Mouse (Mus musculus) hindbrain, embryonic 14.5 days (tissue): ENCODE data around the gene Smdt1. TPM values are rescaled to one million over a fixed set of nuclear protein-coding genes. Genes with fewer than 3 reads are reported as not detected.
A peak's percentile ranks its signal among the peaks of the same experiment; 100 is the strongest.

Experiments
- ATAC-seq: fragments of 200-750 bp; cut with Nextera tagmentation; 2 replicates; pipeline ENCODE4 v1.8.0; 2017; ENCODE audit warnings: moderate number of reproducible peaks, mild to moderate bottlenecking, moderate TSS enrichment, moderate library complexity; ENCODE audit not compliant: low FRiP score
- DNase-seq: peaks from one replicate; pipeline ENCODE4 v3.0.0-alpha.2; 2015; ENCODE audit warnings: low spot score
- H3K27ac ChIP-seq: fragments of 300-500 bp; sonication (generic); 2 replicates; pipeline ENCODE4 v1.5.1; 2014; ENCODE audit warnings: mild to moderate bottlenecking, moderate library complexity
- H3K27me3 ChIP-seq: fragments of 300-500 bp; sonication (generic); 2 replicates; pipeline ENCODE4 v1.6.1; 2014; ENCODE audit warnings: mild to moderate bottlenecking, low read length, mixed read lengths; ENCODE audit not compliant: control insufficient read depth, insufficient read depth
- H3K36me3 ChIP-seq: fragments of 300-500 bp; sonication (generic); replicated peaks from 2 replicates; pipeline ENCODE4 v1.6.1; 2014; ENCODE audit not compliant: control insufficient read depth, insufficient read depth
- H3K4me1 ChIP-seq: fragments of 300-500 bp; sonication (generic); replicated peaks from 2 replicates; pipeline ENCODE4 v1.6.1; 2014; ENCODE audit warnings: antibody characterized with exemption, low read length, mixed read lengths; ENCODE audit not compliant: control insufficient read depth, insufficient read depth
- H3K4me2 ChIP-seq: fragments of 300-500 bp; sonication (generic); replicated peaks from 2 replicates; pipeline ENCODE4 v1.6.1; 2014; ENCODE audit warnings: mild to moderate bottlenecking, moderate library complexity
- H3K4me3 ChIP-seq: fragments of 300-500 bp; sonication (generic); replicated peaks from 2 replicates; pipeline ENCODE4 v1.5.1; 2014; ENCODE audit warnings: mild to moderate bottlenecking, low read length
- H3K9ac ChIP-seq: fragments of 300-500 bp; sonication (generic); 2 replicates; pipeline ENCODE4 v1.6.1; 2014
- H3K9me3 ChIP-seq: fragments of 300-500 bp; sonication (generic); 2 replicates; pipeline ENCODE4 v1.6.1; 2016; ENCODE audit warnings: low read length; ENCODE audit not compliant: control insufficient read depth
- WGBS: fragments of 180-500 bp; shearing (Covaris S2); extraction: QIAGEN DNeasy Blood & Tissue Kit; methylation state at CpG from one replicate; pipeline ENCODE4 v1.1.7; 2014; 5-methylcytosine and 5-hydroxymethylcytosine counted together
- polyA plus RNA-seq: library from polyadenylated mRNA; unstranded; fragments of >200 nt; fragmentation: Nextera tagmentation; extraction: Ambion mirVana; gene quantifications from 2 replicates; pipeline ENCODE4 v1.2.1, GENCODE M21; 2014

Gene Smdt1
- polyA plus RNA-seq, 1 experiment from 2014 or later, result 367 TPM

DNA sequence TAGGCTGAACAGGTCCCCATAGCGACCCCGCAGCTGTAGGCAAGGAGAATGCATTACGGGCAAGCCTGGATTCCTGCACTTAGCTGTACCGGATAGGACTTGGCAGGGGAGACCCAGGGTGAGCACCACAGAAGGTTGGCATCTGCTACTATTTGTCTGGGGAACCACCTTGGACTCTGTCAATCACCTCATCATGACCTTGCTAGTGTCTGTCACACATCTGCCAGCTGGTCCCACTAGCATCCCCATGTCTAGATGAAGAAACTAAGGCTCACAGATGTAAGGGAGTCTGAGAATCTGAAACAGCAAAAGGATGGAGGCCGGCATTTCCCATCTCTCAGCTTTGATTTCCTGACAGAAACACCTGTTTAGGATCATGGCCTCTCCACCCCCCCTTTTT lies 35.7 kb downstream of the Smdt1 start:
- H3K4me2 ChIP-seq, result no peak overlapping the region
- 78% methylated on average over 5 of the region's 5 CpGs for WGBS
- ATAC-seq, result no peak
- no peak for DNase-seq
- no peaks in the 10 kb centered on the region for H3K36me3 ChIP-seq
- H3K9ac ChIP-seq, result no peak overlapping the region
- no peak overlapping the region for H3K27ac ChIP-seq
- H3K9me3 ChIP-seq, result no peaks in the 10 kb centered on the region
- H3K4me1 ChIP-seq, result no peaks in the 10 kb centered on the region
- H3K27me3 ChIP-seq, result no peaks in the 10 kb centered on the region
- no peak overlapping the region for H3K4me3 ChIP-seq

DNA sequence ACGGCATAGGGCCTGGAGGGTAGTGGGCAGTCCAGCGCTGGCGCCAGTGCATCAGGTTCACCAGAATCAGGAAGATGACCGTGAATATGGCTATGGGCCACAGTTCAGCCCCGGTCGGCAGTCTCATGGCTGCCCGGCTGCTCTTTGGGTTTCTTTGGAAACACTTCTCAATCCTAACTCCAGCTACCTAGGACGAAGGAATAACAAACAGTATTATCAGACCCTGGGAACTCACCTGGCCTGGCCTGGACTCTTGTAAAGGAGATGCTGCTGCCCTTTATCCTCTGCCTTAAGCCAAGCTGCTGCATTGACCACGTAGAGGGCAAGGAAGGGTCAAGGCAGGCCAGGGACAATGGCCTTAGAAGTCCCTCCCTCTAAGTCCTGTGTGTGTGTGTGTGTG lies 37.1 kb downstream of the Smdt1 start:
- H3K27me3 ChIP-seq, result no peaks in the 10 kb centered on the region
- ATAC-seq, result no peak
- no peak for DNase-seq
- H3K4me3 ChIP-seq, result no peak overlapping the region
- H3K9me3 ChIP-seq, result no peaks in the 10 kb centered on the region
- 86% methylated on average over 9 of the region's 9 CpGs for WGBS
- no peak overlapping the region for H3K4me2 ChIP-seq
- H3K9ac ChIP-seq, result no peak overlapping the region
- H3K27ac ChIP-seq, result no peak overlapping the region
- 0 out of 2 replicates have a peak, but pooled peaks cover 4% of the 10 kb centered on the region for H3K4me1 ChIP-seq
- H3K36me3 ChIP-seq, result no peaks in the 10 kb centered on the region

DNA sequence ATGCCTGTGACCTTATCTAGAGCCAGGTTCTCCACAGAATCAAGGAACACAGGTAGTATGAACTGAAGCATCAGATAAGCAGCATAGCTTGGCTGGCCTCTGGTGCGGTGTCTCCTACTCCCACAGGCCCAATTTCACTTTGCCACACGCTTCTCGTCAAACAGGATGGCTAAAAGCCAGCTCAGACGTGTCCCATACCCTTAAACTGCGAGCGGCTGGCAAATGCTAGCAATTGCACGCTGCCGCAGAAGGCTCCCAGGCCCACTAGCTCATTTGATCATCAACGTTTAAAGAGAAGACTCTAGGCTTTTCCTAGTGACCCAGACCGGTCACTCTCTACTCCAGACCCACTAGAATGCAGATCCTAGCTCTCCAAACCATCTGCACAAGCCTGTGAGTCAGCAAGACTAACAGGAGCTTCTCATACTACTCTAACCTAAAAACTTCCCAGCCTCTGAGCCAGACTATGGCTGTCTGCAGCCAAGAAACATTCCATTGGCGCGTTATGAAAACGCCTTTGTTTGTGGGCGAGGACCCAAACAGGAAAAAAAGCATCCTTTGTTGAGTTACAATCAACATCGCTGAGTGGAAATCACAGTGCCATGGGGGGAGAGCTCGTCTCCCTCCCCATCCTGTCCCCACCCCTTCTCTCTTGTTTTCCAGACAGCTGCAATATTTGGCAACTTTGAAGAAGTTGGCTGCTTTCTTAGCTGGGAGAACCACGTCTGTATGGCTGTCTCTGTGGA lies 37.8 kb downstream of the Smdt1 start:
- H3K4me1 ChIP-seq, result 0 out of 2 replicates have a peak, but pooled peaks cover 4% of the 10 kb centered on the region
- 55% methylated on average over 17 of the region's 17 CpGs for WGBS
- H3K4me3 ChIP-seq, result no peak overlapping the region
- H3K9me3 ChIP-seq, result no peaks in the 10 kb centered on the region
- DNase-seq, result peak; percentile 24
- H3K36me3 ChIP-seq, result no peaks in the 10 kb centered on the region
- peak; percentile 22; the same call in 1 of the 2 replicates for ATAC-seq
- H3K4me2 ChIP-seq, result no peak overlapping the region
- H3K27me3 ChIP-seq, result no peaks in the 10 kb centered on the region
- H3K27ac ChIP-seq, result peak overlapping the region; percentile 38; the same call in 1 of the 2 replicates
- H3K9ac ChIP-seq, result no peak overlapping the region

DNA sequence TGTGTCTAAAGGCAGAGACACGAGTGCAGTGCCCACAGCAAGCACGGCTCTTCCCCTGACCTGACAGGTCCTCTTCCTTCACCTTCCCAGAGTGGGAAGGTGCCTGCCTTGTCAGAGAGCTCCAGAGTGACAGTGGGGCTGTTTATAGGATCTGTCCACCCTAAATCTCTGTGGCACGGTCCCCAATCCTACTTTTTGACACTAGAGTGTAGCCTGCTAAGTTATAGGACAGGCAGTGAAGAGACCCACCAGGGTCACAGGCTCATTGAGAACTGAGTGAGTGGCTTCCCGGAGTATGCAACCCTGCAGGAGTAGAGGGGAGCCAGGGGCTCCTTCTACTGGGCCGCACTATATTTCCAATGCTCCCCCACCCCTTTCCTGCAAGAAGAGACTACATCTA lies 38.9 kb downstream of the Smdt1 start:
- no peak overlapping the region for H3K27ac ChIP-seq
- H3K4me3 ChIP-seq, result no peak overlapping the region
- no peak overlapping the region for H3K9ac ChIP-seq
- H3K36me3 ChIP-seq, result no peaks in the 10 kb centered on the region
- no peaks in the 10 kb centered on the region for H3K9me3 ChIP-seq
- no peaks in the 10 kb centered on the region for H3K27me3 ChIP-seq
- H3K4me1 ChIP-seq, result 0 out of 2 replicates have a peak, but pooled peaks cover 4% of the 10 kb centered on the region
- ATAC-seq (no peak), DNase-seq (no peak)
- 79% methylated on average over 5 of the region's 5 CpGs for WGBS
- H3K4me2 ChIP-seq, result no peak overlapping the region

DNA sequence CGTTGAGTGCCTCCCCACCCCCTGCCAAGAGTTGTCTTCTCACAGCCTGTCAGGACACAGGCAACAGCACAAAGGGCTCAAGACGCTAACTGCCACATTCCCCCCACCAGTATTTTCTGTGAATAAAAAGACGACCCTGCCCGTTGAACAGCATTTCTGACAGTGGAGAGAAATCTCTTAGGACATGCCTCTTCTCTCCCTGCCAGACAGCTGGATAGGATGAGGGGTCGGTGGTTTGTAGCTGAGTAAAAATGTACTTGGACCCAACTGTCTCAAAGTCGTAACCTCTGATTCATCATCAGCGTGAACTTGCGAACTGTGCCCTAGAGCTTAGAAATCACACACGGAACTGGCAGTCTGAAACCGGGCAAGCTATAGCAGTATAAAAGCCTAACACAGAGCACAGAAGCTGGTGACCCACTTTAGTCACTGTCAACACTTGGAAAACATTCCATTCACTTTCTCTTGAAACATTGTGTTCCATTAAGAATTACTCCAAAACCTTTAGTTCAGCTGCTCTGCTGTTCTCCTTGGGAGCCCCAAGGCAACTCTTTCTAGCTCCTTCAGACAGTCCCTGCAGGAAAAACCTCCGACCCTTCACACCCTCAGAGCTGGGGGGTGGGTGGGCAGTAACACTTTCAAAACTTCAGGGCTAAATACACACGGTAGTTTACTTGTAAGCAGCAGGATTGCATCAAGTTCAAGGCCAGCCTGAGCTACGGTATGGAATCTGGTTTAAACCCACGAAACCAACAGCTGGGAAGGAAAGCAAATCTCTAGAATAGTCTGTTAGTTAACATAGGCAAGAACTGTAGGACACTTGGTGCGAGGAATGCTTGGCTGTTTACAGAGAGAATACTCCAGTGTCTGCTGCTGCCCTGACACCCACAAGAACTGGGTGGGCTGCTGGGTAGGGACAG lies 39.8 kb downstream of the Smdt1 start:
- no peaks in the 10 kb centered on the region for H3K27me3 ChIP-seq
- DNase-seq (no peak), ATAC-seq (no peak)
- no peaks in the 10 kb centered on the region for H3K9me3 ChIP-seq
- 44% methylated on average over 15 of the region's 15 CpGs for WGBS
- H3K36me3 ChIP-seq, result no peaks in the 10 kb centered on the region
- no peak overlapping the region for H3K27ac ChIP-seq
- H3K4me3 ChIP-seq, result no peak overlapping the region
- H3K4me1 ChIP-seq, result 0 out of 2 replicates have a peak, but pooled peaks cover 4% of the 10 kb centered on the region
- H3K9ac ChIP-seq, result no peak overlapping the region
- no peak overlapping the region for H3K4me2 ChIP-seq

DNA sequence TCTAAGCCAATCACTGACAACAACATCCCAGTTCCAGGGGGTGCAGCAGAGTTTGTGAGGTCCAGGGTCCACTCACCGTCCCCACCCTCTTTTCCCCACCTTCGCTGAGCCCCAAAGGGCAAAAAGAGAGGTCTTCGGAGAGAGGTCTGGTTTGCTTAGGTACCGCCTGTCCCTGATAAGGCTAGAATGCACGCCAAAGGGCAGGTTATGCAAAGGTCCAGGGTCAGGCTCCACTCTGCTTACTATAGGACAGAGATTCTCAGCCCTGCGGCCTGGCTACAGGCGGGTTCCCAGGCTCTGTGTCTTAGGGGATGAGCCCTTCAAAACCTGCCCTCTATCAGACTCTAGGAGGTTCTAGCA lies 40.7 kb downstream of the Smdt1 start:
- Histone ChIP-seq H3K36me3 (no peaks in the 10 kb centered on the region), H3K27ac (no peak overlapping the region), H3K4me1 (0 out of 2 replicates have a peak, but pooled peaks cover 4% of the 10 kb centered on the region), H3K4me2 (peak overlapping the region; percentile 58), H3K9ac (no peak overlapping the region), H3K27me3 (no peaks in the 10 kb centered on the region), H3K4me3 (peak overlapping the region; percentile 30), H3K9me3 (no peaks in the 10 kb centered on the region)
- no peak for ATAC-seq
- DNase-seq, result no peak
- 30% methylated on average over 7 of the region's 7 CpGs for WGBS

DNA sequence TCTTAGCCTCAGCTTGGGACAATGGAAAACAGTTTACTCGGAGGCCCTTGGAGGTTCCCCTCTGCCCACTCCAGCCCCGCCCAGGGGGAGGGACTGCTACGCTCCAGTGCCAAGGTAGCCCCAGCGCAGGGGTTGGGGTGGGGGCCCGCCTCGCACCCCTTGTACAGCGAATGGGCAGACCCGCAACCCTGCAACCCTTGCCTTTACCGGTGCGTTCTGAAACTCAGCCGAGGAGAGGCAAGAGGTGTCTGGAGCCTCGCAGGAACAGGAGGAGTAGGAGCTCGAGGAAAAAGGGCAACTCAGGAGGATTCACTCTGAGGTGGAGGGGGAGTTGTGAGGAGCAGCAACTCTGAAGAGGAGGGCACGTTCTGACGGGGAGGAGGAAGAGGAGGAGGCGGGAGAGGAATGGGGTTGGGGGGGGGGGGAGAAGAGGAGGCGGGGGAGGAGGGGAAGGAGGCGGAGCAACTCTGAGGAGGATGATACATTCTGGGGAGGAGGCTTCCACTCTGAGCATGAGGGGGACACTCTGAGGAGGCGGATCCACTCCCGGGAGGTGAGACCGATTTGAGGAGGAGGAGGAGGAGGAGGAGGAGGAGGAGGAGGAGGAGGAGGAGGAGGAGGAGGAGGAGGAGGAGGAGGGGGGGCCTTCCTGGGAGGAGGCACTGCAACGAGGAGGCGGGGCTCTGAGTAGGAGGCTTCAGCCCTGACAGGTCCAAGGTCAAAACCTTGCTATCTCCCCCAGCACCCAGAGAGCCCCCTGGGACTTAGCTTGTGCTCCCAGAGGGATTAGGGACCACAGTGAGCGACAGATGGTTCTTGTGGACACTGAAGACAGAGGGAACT lies 41.3 kb downstream of the Smdt1 start, which contains the start of gene Cyp2d22:
Gene Cyp2d22, minus strand, starts transcription at position 390 of the 843 bp plus-strand sequence.
- DNase-seq (peak; percentile 28), ATAC-seq (peak; percentile 64)
- Histone ChIP-seq H3K9ac (peak within 1 kb of the TSS; percentile 44), H3K4me1 (0 out of 2 replicates have a peak, but pooled peaks cover 4% of the 10 kb centered on the region), H3K4me3 (peak within 1 kb of the TSS; percentile 30), H3K36me3 (no peaks in the 10 kb centered on the region), H3K27me3 (no peaks in the 10 kb centered on the region), H3K4me2 (peak within 1 kb of the TSS; percentile 58), H3K9me3 (no peaks in the 10 kb centered on the region), H3K27ac (no peak within 1 kb of the TSS)
- 5% methylated on average over 18 of the region's 24 CpGs for WGBS

DNA sequence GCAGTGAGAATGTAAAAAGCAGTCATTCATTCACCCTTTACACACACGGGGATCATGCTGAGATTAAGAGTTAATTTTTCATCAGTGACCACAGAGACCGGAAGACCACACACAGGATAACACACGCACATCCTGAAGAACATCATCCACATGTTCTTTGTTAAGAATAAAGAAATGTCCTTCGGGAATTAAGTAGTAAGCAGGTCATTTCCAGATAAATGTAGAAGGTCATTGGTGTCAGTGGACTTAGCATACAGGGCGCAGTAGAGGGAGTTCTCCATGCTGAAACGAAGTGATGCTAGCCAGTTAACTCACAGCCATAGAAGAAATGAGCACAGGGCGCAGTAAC lies 41.9 kb downstream of the Smdt1 start:
- H3K4me1 ChIP-seq, result 0 out of 2 replicates have a peak, but pooled peaks cover 4% of the 10 kb centered on the region
- 31% methylated on average over 7 of the region's 7 CpGs for WGBS
- peak overlapping the region; percentile 44 for H3K9ac ChIP-seq
- peak overlapping the region; percentile 30 for H3K4me3 ChIP-seq
- H3K9me3 ChIP-seq, result no peaks in the 10 kb centered on the region
- no peak overlapping the region for H3K27ac ChIP-seq
- H3K36me3 ChIP-seq, result no peaks in the 10 kb centered on the region
- DNase-seq (no peak), ATAC-seq (no peak)
- no peaks in the 10 kb centered on the region for H3K27me3 ChIP-seq
- H3K4me2 ChIP-seq, result peak overlapping the region; percentile 58
